Mouse (Mus musculus) embryonic facial prominence, embryonic 13.5 days (tissue): ENCODE measurements around the gene Fbxl18. TPM values are rescaled to one million over a fixed set of nuclear protein-coding genes. Genes with fewer than 3 reads are reported as not detected.
"Not testable (repeated sequence)": the region's sequence is repeated elsewhere in the genome, so short reads cannot be mapped to it uniquely, and the experiment has no call there.

Experiments used
- ATAC-seq: fragments of 200-750 bp; cut with Nextera tagmentation; 2 replicates; pipeline ENCODE4 v1.8.0; 2017; ENCODE audit warnings: low read depth; ENCODE audit not compliant: insufficient number of reproducible peaks, insufficient read depth, low FRiP score, low TSS enrichment
- H3K27ac ChIP-seq: fragments of 300-500 bp; sonication (generic); 2 replicates; pipeline ENCODE4 v1.5.1; 2015; ENCODE audit warnings: moderate library complexity, mild to moderate bottlenecking, inconsistent platforms
- H3K27me3 ChIP-seq: fragments of 300-500 bp; sonication (generic); 2 replicates; pipeline ENCODE4 v1.6.1; 2015; ENCODE audit warnings: mild to moderate bottlenecking, inconsistent platforms
- H3K36me3 ChIP-seq: fragments of 300-500 bp; sonication (generic); 2 replicates; pipeline ENCODE4 v1.6.1; 2015; ENCODE audit warnings: mild to moderate bottlenecking, inconsistent platforms
- H3K4me1 ChIP-seq: fragments of 300-500 bp; sonication (generic); 2 replicates; pipeline ENCODE4 v1.6.1; 2015; ENCODE audit warnings: inconsistent platforms
- H3K4me2 ChIP-seq: fragments of 300-500 bp; sonication (generic); 2 replicates; pipeline ENCODE4 v1.6.1; 2015; ENCODE audit warnings: moderate library complexity, mild to moderate bottlenecking, inconsistent platforms
- H3K4me3 ChIP-seq: fragments of 300-500 bp; sonication (generic); 2 replicates; pipeline ENCODE4 v1.5.1; 2015; ENCODE audit warnings: mild to moderate bottlenecking, inconsistent platforms
- H3K9ac ChIP-seq: fragments of 300-500 bp; sonication (generic); 2 replicates; pipeline ENCODE4 v1.6.1; 2015; ENCODE audit warnings: mild to moderate bottlenecking, inconsistent platforms
- H3K9me3 ChIP-seq: fragments of 300-500 bp; sonication (generic); 2 replicates; pipeline ENCODE4 v1.6.1; 2016; ENCODE audit warnings: inconsistent platforms
- WGBS: fragments of 180-500 bp; shearing (Covaris S2); methylation state at CpG from one replicate; pipeline ENCODE4 v1.1.7; 2015; ENCODE audit warnings: mixed read lengths; 5-methylcytosine and 5-hydroxymethylcytosine counted together
- polyA plus RNA-seq: library from polyadenylated mRNA; unstranded; fragments of >200 nt; fragmentation: Nextera tagmentation; extraction: Ambion mirVana; gene quantifications from 2 replicates; pipeline ENCODE4 v1.2.1, GENCODE M21; 2015

The Fbxl18 gene
- polyA plus RNA-seq, 1 experiment from 2014 or later = 15.0 TPM

DNA sequence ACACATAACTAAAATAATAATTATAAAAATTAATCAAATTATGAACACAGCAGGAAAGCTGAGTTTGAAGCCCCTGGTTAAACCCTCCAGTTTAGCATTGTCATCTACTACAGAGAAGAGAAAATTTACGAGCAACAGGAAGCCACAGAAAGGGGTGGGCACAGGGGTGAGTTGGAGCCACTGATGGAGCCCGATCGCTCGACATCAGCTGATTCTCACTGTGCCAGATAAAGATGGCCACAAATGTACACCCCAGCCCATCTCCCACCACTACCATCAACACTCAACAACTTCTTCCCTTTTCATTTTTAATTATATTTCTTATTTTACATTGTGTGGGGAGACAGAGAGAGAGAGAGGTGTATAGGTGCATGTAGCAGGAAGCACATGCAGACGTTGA is 1.5 kb upstream of the Fbxl18 start:
- Histone ChIP-seq H3K27ac (no peak overlapping the region), H3K36me3 (peaks cover 28% of the 10 kb centered on the region), H3K4me3 (no peak overlapping the region), H3K4me2 (no peak overlapping the region), H3K9ac (no peak overlapping the region), H3K27me3 (no peaks in the 10 kb centered on the region), H3K9me3 (no peaks in the 10 kb centered on the region), H3K4me1 (peaks cover 15% of the 10 kb centered on the region)
- 89% methylated on average over 5 of the region's 5 CpGs for WGBS
- no peak for ATAC-seq

DNA sequence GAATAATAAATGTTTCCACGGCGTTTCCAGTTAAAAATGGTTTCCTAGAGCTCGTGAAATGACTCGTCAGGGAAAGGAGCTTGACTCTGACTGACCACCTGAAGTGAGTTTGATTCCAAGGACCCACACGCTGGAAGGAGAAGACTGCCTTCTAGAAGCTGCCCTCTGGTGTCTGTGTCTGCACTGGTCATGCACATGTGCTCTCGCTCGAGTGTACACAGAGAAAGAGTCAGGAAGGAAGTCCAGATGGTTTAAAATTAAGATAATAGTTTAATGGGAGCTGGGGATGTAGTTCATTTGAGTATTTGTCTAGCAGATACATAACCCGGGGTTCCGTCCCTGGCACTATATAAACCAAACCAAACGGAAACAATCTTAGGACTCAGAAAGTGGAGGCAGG is 971 bp upstream of the Fbxl18 start:
- Histone ChIP-seq H3K4me3 (peak overlapping the region; percentile 80; the same call in 1 of the 2 replicates), H3K27ac (no peak overlapping the region), H3K4me2 (peak overlapping the region; percentile 91; the same call in 1 of the 2 replicates), H3K27me3 (no peaks in the 10 kb centered on the region), H3K36me3 (peaks cover 23% of the 10 kb centered on the region), H3K9me3 (no peaks in the 10 kb centered on the region), H3K4me1 (peaks cover 15% of the 10 kb centered on the region), H3K9ac (no peak overlapping the region)
- ATAC-seq = no peak
- 72% methylated on average over 10 of the region's 10 CpGs for WGBS

DNA sequence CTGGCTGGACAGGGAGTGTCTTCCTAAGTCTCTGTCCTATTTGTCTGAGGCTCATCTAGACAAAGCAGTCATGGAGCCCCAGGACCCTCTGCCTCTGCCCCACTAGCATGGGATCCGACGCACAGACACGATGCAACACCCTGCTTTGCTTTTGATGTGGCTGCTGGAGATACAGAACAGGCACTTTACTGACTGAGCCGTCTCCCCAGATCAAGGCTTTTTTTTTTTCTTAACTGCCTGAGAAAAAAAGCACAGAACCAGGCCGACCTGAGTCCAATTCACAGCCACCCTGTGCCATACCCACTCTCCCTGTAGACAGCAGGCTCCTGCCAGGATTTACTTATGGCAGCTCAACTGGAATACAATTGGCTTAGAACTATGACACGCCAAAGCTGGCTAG is 3.8 kb downstream of the Fbxl18 start:
- Histone ChIP-seq H3K9ac (no peak overlapping the region), H3K4me3 (no peak overlapping the region), H3K27ac (no peak overlapping the region), H3K36me3 (peaks cover 9% of the 10 kb centered on the region), H3K9me3 (no peaks in the 10 kb centered on the region), H3K4me1 (peaks cover 15% of the 10 kb centered on the region), H3K4me2 (no peak overlapping the region), H3K27me3 (no peaks in the 10 kb centered on the region)
- 77% methylated on average over 6 of the region's 6 CpGs for WGBS
- ATAC-seq = no peak

DNA sequence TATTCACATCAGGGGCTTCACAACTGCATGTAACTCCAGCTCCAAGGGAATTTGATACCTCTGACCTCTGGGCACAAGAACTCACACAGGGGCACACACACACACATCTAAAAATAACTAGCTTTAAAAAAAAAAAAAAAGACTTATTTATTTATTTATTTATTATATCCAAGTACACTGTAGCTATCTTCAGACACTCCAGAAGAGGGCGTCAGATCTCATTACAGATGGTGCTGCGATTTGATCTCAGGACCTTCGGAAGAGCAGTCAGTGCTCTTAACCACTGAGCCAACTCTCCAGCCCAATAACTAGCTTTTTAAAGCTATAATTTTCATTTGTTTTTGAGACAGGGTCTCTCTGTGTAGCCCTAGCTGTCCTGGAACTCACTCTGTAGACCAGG is 7.7 kb downstream of the Fbxl18 start:
- not testable (repeated sequence) for ATAC-seq, H3K27me3 ChIP-seq, H3K9ac ChIP-seq, H3K4me3 ChIP-seq, H3K4me2 ChIP-seq, H3K4me1 ChIP-seq, H3K27ac ChIP-seq, H3K9me3 ChIP-seq
- peaks cover 44% of the 10 kb centered on the region for H3K36me3 ChIP-seq
- 92% methylated on average over 3 of the region's 3 CpGs for WGBS

DNA sequence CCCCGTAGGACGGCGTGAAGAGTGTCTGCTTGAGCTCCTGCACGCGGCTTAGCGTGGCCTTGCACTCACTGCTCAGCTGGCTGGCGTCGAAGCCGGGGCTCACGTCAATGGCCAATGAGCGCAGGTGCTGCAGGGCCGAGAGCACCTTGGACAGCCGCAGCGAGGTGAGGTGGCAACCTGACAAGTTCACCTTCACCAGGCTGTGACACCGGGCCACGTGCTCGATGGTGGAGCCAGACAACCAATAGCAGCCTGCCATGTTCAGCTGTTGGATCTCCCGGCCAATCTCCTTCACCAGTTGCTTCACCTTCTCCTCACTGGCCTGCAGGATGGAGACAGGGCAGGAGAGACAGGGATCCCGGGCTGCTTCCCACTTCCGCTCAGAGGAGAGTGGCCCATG is 8.5 kb downstream of the Fbxl18 start:
- Histone ChIP-seq H3K27me3 (no peaks in the 10 kb centered on the region), H3K4me2 (no peak overlapping the region), H3K36me3 (peaks cover 50% of the 10 kb centered on the region), H3K27ac (no peak overlapping the region), H3K4me1 (peaks cover under 1% of the 10 kb centered on the region; the same call in 1 of the 2 replicates), H3K9me3 (no peaks in the 10 kb centered on the region), H3K9ac (no peak overlapping the region), H3K4me3 (no peak overlapping the region)
- WGBS = 94% methylated on average over 20 of the region's 20 CpGs
- no peak for ATAC-seq

DNA sequence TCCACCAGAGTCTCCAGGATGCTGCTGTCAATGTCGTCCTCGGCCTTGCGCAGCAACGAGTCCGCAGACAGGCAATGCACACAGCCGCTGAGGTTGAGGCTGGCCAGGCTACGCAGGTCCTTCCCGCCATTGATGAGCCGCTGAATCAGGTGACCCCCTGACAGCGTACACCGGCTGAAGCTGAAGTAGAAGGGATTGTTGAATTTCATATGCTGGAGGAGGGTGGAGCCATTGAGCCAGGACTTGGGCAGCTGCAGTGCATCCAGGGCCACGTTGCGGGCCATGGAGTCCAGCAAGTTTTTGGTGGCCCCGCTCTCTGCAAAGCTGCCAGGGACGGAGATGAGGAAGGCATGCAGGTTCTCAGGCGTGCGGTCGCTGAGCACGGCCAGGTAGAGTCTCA is 9.0 kb downstream of the Fbxl18 start:
- 94% methylated on average over 19 of the region's 19 CpGs for WGBS
- H3K4me3 ChIP-seq = no peak overlapping the region
- no peak for ATAC-seq

DNA sequence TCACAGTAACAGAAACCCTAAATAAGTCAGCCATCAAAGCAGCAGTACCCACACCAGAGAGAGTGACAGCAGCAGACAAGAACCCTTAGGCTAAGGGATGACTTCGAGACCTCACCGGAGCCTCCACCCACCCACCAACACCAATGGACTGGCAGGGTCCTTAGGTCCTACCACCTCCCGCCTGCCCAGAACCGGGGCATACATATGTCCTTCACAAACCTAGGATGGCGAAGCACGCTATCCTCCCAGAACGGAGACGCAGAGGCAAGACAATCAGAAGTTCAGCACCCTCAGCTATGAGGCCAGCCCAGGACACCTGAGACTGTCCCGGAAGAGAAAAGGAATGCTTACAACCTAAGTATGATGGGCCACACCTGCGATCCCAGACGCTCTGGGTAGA is 12.8 kb downstream of the Fbxl18 start:
- 92% methylated on average over 11 of the region's 11 CpGs for WGBS
- no peaks in the 10 kb centered on the region for H3K27me3 ChIP-seq
- H3K9me3 ChIP-seq = no peaks in the 10 kb centered on the region
- H3K9ac ChIP-seq = no peak overlapping the region
- ATAC-seq = no peak
- no peak overlapping the region for H3K4me2 ChIP-seq
- H3K4me1 ChIP-seq = peaks cover 16% of the 10 kb centered on the region
- no peak overlapping the region for H3K4me3 ChIP-seq
- H3K27ac ChIP-seq = no peak overlapping the region
- peaks cover 68% of the 10 kb centered on the region for H3K36me3 ChIP-seq

More for the DNA sequence above, 9.0 kb downstream of the Fbxl18 start:
- Histone ChIP-seq H3K4me1 (peaks cover 5% of the 10 kb centered on the region), H3K27me3 (no peaks in the 10 kb centered on the region), H3K4me2 (no peak overlapping the region), H3K9me3 (no peaks in the 10 kb centered on the region), H3K27ac (no peak overlapping the region), H3K9ac (no peak overlapping the region), H3K36me3 (peaks cover 52% of the 10 kb centered on the region)

DNA sequence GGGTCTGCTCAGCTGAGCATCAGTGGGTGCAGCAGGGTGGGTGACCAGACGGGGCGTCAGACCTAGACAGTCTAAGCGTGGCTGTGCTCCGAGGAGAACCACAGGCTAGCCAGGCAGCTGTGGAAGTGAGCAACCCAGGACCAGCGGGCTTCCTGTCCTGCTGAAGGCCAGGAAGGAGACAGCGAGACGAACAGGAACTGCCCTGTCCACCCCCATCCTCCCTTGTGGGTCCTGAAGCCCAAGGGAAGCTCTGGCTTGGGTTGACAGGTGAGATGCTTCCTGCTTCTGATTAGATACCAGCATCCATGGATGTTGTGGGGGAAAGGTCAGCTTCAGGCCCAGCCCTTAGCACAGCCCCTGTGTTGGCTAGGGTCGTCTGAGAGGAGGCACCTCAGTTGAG is 13.3 kb downstream of the Fbxl18 start:
- Histone ChIP-seq H3K4me1 (peaks cover 18% of the 10 kb centered on the region), H3K4me3 (no peak overlapping the region), H3K27me3 (no peaks in the 10 kb centered on the region), H3K4me2 (no peak overlapping the region), H3K27ac (peak overlapping the region; percentile 68), H3K9me3 (no peaks in the 10 kb centered on the region), H3K36me3 (peaks cover 67% of the 10 kb centered on the region), H3K9ac (peak overlapping the region; percentile 32)
- ATAC-seq = no peak
- 79% methylated on average over 8 of the region's 8 CpGs for WGBS

DNA sequence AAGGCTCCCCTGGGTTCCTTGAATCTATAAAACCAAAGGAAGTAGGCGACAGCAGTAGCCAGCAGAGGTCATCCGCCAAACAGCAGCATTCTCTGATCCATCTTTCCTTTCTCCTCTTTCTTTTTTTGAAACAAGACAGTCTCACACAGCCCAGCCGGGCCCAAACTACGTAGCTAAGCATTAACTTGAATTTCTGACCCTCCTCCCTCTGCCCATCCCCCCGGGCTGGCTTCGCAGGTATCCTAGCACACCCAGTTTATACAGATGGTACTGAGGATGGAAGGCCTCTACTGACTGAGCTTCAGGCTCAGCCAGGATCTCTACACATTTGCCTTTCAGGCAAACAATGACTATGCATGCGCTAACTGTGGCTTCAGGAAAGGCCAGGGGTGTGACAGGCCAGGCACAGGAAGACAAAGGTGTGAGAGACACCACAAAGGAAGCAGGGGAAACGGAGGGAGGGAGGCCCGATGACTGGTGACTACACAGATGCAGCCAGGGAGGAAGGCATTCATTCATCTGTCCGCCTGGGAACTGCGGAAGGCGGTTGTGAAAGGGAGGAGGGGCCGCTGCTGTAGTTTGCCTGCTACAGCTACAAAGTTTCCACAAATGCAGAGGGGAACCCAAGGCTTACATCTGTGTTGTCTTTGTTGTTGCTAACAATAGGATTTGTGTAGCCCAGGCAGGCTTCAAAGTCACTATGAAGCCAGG is 14.3 kb downstream of the Fbxl18 start:
- peaks cover 18% of the 10 kb centered on the region for H3K4me1 ChIP-seq
- no peak for ATAC-seq
- peak overlapping the region; percentile 32; the same call in 1 of the 2 replicates for H3K9ac ChIP-seq
- H3K9me3 ChIP-seq = no peaks in the 10 kb centered on the region
- H3K27me3 ChIP-seq = no peaks in the 10 kb centered on the region
- peak overlapping the region; percentile 68 for H3K27ac ChIP-seq
- H3K4me2 ChIP-seq = no peak overlapping the region
- no peak overlapping the region for H3K4me3 ChIP-seq
- H3K36me3 ChIP-seq = peaks cover 65% of the 10 kb centered on the region
- WGBS = 54% methylated on average over 13 of the region's 13 CpGs

DNA sequence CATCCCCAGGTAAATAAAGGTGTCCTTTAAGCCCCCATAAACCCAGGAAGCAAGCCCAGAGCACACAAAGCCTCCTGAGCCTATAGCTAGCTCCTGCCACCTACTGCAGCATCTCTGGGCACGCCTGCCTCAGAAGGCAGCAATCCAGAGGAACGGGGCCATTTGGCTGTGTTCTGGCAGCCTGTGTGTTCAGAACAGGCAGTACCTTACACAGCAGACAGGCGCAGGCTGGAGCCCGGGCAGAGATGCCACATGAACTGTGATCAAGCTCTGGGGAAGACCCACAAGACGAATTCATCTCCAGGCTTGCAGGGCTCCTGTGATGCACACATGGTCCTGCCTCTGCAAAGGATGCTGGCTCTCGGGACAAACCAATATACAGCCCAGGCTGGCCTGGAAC is 15.0 kb downstream of the Fbxl18 start:
- Histone ChIP-seq H3K4me1 (peaks cover 22% of the 10 kb centered on the region), H3K27me3 (no peaks in the 10 kb centered on the region), H3K9ac (0 out of 2 replicates have a peak overlapping the region, but pooled peaks have one; percentile 21), H3K4me2 (no peak overlapping the region), H3K36me3 (peaks cover 65% of the 10 kb centered on the region), H3K27ac (no peak overlapping the region), H3K4me3 (no peak overlapping the region), H3K9me3 (no peaks in the 10 kb centered on the region)
- no peak for ATAC-seq
- WGBS = 86% methylated on average over 6 of the region's 6 CpGs

DNA sequence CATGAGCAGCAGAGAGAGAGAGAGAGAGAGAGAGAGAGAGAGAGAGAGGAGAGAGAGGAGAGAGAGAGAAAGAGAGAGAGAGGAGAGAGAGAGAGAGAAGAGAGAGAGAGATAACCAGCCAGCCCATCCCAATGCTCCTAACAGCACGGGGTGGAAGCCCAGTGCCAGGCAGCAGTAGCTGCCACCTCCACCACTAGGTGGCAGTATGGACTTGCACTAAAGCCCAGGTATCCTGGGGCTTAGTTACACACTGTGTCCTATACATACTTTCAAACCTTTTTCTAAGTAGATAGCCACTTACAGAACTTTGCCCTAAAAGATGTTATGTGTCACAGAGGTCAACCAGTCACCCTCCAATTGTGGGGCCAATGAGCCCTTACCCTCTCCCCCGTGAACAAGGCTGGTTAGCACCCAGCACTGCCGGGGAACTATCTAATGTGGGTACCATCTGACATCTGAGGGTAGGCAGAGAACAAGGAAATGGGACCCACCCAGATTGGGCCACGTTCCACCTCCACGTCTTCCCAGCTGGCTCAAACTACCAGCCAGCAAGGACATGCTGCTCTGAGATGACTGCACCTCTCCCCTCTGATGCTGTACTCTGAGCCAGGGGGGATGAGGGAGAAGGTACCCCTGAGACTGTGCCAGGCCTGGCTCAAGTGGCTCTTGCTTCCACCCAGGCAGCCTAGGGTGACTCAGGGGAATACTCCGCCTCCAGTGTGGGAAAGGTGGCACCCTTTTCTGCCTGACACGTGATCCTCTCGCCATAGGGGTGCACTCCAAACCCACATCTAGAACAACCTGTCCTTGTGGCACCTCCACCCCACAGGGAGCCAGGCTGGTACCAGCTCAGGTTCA is 15.7 kb downstream of the Fbxl18 start:
- Histone ChIP-seq H3K4me2 (no peak overlapping the region), H3K9me3 (no peaks in the 10 kb centered on the region), H3K27ac (no peak overlapping the region), H3K4me3 (no peak overlapping the region), H3K4me1 (peaks cover 29% of the 10 kb centered on the region), H3K9ac (no peak overlapping the region), H3K27me3 (no peaks in the 10 kb centered on the region), H3K36me3 (peaks cover 59% of the 10 kb centered on the region)
- 64% methylated on average over 8 of the region's 8 CpGs for WGBS
- peak; percentile 78 for ATAC-seq

DNA sequence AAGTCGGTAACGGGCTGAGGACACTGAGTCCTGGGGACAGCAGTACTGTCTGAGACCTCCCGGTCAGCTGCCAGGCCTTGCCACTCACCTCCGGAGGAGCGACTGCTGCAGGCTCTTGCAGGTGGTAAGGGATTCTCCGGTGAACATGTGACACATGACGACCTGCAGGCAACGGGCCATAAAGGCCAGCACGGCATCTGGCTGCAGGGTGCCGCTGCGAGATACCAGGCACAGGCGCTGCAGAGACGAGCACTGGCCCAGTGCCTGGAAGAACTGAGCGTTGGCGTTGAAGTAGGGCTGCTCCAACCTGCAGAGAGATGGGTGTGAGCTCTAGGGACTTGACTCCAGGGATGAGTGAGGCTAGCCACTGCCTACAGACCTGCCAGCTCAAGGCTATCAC is 16.7 kb downstream of the Fbxl18 start:
- Histone ChIP-seq H3K4me1 (peaks cover 31% of the 10 kb centered on the region), H3K4me3 (no peak overlapping the region), H3K4me2 (no peak overlapping the region), H3K27me3 (no peaks in the 10 kb centered on the region), H3K36me3 (peaks cover 56% of the 10 kb centered on the region), H3K27ac (no peak overlapping the region), H3K9me3 (no peaks in the 10 kb centered on the region), H3K9ac (no peak overlapping the region)
- ATAC-seq = no peak
- WGBS = 91% methylated on average over 15 of the region's 15 CpGs
